Mouse (Mus musculus): ENCODE measurements at regions not wholly inside any gene's neighbourhood (a gene's known extent, or its start where the extent isn't known, plus 50 kb on each side); places are given as distances from the start of the nearest gene placed in this dataset.
"Not testable (repeated sequence)": the region's sequence is repeated elsewhere in the genome, so short reads cannot be mapped to it uniquely, and the experiment has no call there.

DNA sequence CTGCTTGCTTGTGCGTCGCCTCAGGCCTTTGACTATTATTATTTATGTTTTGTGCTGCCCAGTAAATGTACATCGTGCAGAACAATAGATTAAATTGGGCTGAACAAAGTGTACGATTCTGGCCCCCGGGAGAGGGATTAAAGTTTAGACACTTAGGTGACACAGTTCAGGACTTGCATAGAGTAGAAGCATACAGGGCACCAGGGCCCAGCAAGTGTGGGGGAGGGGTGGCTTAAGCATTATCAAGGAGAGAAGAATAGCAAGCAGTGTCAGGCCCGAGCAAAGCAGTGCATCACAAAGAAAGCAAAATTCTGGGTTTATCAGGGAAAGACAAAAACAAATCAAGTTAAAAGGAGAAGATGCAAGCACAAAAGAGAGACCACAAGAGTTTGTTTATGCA lies 133.3 kb upstream of the Myt1l start:
- ATAC-seq = no peak

DNA sequence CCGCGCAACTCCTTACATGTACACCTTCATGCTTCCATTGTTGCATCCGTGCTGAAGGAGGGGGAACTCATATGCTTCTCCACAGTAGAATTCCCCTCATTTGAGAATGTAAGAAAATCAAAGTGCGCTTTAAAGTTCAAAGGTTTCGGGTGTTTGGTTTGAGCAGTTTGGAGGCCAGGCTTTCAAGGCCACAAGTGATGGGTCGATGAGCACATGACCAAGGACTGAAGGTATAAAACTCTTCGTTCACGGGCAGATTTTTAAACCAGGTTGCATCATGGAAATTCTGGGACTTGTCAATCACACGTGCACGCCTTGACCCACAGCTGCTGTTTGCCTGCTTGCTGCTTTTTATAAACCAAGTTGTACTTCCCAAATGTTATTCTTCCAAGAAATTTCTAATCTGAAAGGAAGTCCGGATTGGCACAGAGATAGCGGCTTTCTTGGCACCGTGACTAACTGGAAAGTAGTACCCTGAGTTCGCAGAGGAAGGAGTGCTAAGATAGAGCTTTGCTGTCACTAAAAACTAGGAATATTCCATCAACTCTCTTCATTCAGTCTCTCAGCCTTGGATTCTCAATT lies 132.7 kb upstream of the Myt1l start:
- ATAC-seq = no peak

- no peak for ATAC-seq
These were observed 123.8 kb upstream of the Myt1l start for GRCm38 (mm10) chr12:29404434-29404833.

GRCm38 (mm10) chr12:29409336-29410055 lies 118.7 kb upstream of the Myt1l start:
- no peak for ATAC-seq

GRCm38 (mm10) chr12:29433936-29434335 lies 94.2 kb upstream of the Myt1l start:
- ATAC-seq = no peak

- ATAC-seq = no peak
These were observed 88.7 kb upstream of the Myt1l start for GRCm38 (mm10) chr12:29439343-29440019.

DNA sequence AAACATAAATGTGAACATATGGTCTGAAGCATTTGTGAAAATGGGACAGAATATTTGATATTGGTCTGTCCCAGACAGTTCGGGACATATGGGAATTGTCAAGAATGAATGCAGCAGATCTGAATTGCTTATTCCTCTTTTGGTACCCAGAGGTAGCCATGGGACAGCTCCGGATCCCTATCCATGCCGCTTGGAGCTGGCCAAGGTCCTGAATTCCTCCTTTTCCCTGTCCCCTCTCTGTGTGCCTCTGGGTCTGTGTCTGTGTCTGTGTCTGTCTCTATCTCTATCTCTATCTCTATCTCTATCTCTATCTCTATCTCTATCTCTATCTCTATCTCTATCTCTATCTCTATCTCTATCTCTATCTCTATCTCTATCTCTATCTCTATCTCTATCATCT lies 63.0 kb upstream of the Myt1l start:
- not testable (repeated sequence) for ATAC-seq

All from CD4-positive, CD25-positive, alpha-beta regulatory T cell, adult 4 months (primary cell).